Comparison of ENCODE assay signal across 8 mouse cellular contexts in the genomic region with DNA sequence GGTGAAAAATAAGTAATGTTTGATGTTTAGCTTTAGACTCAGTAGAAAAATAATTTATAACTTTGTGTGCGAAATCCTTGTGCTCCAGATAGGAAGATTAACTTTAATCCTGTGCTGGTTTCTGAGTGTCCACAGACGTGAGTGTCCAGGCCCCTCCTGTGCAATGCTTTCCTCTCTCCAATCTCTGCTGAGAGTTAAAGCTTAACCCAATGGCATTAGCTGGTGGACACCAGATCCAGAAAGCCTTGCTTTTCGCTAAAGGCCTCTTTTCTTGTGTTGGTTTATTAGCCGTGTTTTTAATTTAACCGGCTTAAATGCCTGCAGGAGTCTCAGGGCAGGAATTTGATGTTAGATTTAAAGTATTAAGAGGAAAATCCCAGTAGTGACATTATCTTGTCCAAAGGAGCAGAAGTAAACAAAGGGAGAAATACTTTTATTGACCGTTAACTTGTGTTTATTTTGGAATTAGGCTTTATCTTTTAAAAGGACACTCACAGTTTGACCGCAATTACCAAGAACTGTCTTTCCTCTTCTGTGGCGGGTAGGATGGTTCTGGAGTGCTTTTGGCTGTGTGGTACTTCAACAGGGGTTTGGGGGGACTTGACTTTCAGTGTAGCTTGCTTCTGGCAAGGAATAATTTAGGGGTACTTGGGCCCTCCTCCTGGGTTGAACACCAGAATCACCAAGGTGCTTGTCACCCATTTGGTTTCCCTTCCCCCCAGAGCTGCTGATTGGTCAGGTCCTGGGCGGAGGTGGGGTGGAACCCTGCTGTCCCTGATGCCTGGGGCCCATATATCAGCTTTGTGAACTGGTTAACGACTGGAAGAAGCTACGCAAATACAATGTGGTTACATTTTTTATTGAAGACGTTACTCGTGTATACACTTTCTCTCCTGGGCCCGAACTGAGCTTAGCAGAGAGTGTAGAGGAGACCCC.
DNase-seq lines count a peak whose midpoint lies in the region; ATAC-seq lines count a peak whose summit lies in the region.

No protein-coding gene starts in this region.

- no peak for DNase-seq in lung, adult 18-20 months
- no peak for DNase-seq in intestine, embryonic 14.5 days (ENCODE audit: low spot score)
- DNase-seq in midbrain, embryonic 14.5 days = no peak
- DNase-seq in right cerebral cortex, postnatal 14 days = no peak
- DNase-seq in right cerebral cortex, adult 18-20 months = no peak

- no peaks in the 10 kb centered on the region for H3K36me3 ChIP-seq in lung, embryonic 15.5 days
- H3K36me3 ChIP-seq in embryonic facial prominence, embryonic 15.5 days = no peaks in the 10 kb centered on the region
- no peaks in the 10 kb centered on the region for H3K36me3 ChIP-seq in intestine, embryonic 14.5 days (ENCODE audit: control insufficient read depth, insufficient read depth, low read length)
- H3K36me3 ChIP-seq in midbrain, embryonic 14.5 days (ENCODE audit: control insufficient read depth, insufficient read depth, low read length) = no peaks in the 10 kb centered on the region

- H3K4me3 ChIP-seq in lung, embryonic 15.5 days = peak overlapping the region; percentile 38
- H3K4me3 ChIP-seq in embryonic facial prominence, embryonic 15.5 days (replicated peaks) = peak overlapping the region; percentile 37
- H3K4me3 ChIP-seq in intestine, embryonic 14.5 days (ENCODE audit: low read depth, low read length) = peak overlapping the region; percentile 35
- peak overlapping the region; percentile 24; the same call in 1 of the 2 replicates for H3K4me3 ChIP-seq in midbrain, embryonic 14.5 days (replicated peaks; ENCODE audit: low read depth, low read length)

- H3K27me3 ChIP-seq in lung, embryonic 15.5 days = no peaks in the 10 kb centered on the region
- no peaks in the 10 kb centered on the region for H3K27me3 ChIP-seq in embryonic facial prominence, embryonic 15.5 days
- H3K27me3 ChIP-seq in intestine, embryonic 14.5 days (replicated peaks; ENCODE audit: control insufficient read depth, insufficient read depth, low read length) = no peaks in the 10 kb centered on the region
- H3K27me3 ChIP-seq in midbrain, embryonic 14.5 days (ENCODE audit: control insufficient read depth, insufficient read depth, low read length) = peaks cover 13% of the 10 kb centered on the region; the same call in 1 of the 2 replicates

- peak overlapping the region; percentile 81 for H3K27ac ChIP-seq in lung, embryonic 15.5 days
- H3K27ac ChIP-seq in embryonic facial prominence, embryonic 15.5 days (replicated peaks) = peak overlapping the region; percentile 65
- 0 out of 2 replicates have a peak overlapping the region, but pooled peaks have one; percentile 51 for H3K27ac ChIP-seq in intestine, embryonic 14.5 days (ENCODE audit: low read depth)
- no peak overlapping the region for H3K27ac ChIP-seq in midbrain, embryonic 14.5 days (replicated peaks; ENCODE audit: low read depth, low read length)

- no peaks in the 10 kb centered on the region for H3K9me3 ChIP-seq in lung, embryonic 15.5 days
- H3K9me3 ChIP-seq in embryonic facial prominence, embryonic 15.5 days (replicated peaks) = no peaks in the 10 kb centered on the region
- no peaks in the 10 kb centered on the region for H3K9me3 ChIP-seq in intestine, embryonic 14.5 days (ENCODE audit: control insufficient read depth, low read length)
- H3K9me3 ChIP-seq in midbrain, embryonic 14.5 days (ENCODE audit: control insufficient read depth, low read length) = no peaks in the 10 kb centered on the region

- WGBS in lung, embryonic 15.5 days = 46% methylated on average over 14 of the region's 14 CpGs
- 50% methylated on average over 14 of the region's 14 CpGs for WGBS in embryonic facial prominence, embryonic 15.5 days
- WGBS in intestine, embryonic 14.5 days = 41% methylated on average over 14 of the region's 14 CpGs
- 43% methylated on average over 14 of the region's 14 CpGs for WGBS in midbrain, embryonic 14.5 days

- H3K4me2 ChIP-seq in lung, embryonic 15.5 days = peak overlapping the region; percentile 78
- H3K4me2 ChIP-seq in embryonic facial prominence, embryonic 15.5 days (replicated peaks) = peak overlapping the region; percentile 68
- H3K4me2 ChIP-seq in intestine, embryonic 14.5 days (ENCODE audit: low read length) = peak overlapping the region; percentile 66
- peak overlapping the region; percentile 55 for H3K4me2 ChIP-seq in midbrain, embryonic 14.5 days (ENCODE audit: low read length)

- ATAC-seq in lung, embryonic 15.5 days (ENCODE audit: borderline replicate concordance, extremely low read depth, low FRiP score, low TSS enrichment) = peak; percentile 63; the same call in 1 of the 2 replicates
- 0 out of 2 replicates have a peak, but pooled peaks have one; percentile 19 for ATAC-seq in embryonic facial prominence, embryonic 15.5 days (ENCODE audit: insufficient number of reproducible peaks, low FRiP score, low TSS enrichment, low read depth)
- no peak; the same call in 1 of the 2 replicates for ATAC-seq in intestine, embryonic 14.5 days (replicated peaks; ENCODE audit: low FRiP score, low TSS enrichment, low read depth)
- ATAC-seq in midbrain, embryonic 14.5 days (ENCODE audit: low FRiP score, low TSS enrichment) = no peak
- ATAC-seq in monocyte, adult 5-6 weeks (replicated peaks; ENCODE audit: insufficient number of reproducible peaks, low FRiP score, low TSS enrichment, poor library complexity, severe bottlenecking) = no peak

- peaks cover 40% of the 10 kb centered on the region for H3K4me1 ChIP-seq in lung, embryonic 15.5 days
- H3K4me1 ChIP-seq in embryonic facial prominence, embryonic 15.5 days = peaks cover 19% of the 10 kb centered on the region
- H3K4me1 ChIP-seq in intestine, embryonic 14.5 days (replicated peaks; ENCODE audit: control insufficient read depth, insufficient read depth, low read length) = peaks cover 9% of the 10 kb centered on the region
- H3K4me1 ChIP-seq in midbrain, embryonic 14.5 days (ENCODE audit: control insufficient read depth, insufficient read depth, low read length) = peaks cover 10% of the 10 kb centered on the region

- H3K9ac ChIP-seq in lung, embryonic 15.5 days = peak overlapping the region; percentile 28
- 0 out of 2 replicates have a peak overlapping the region, but pooled peaks have one; percentile 10 for H3K9ac ChIP-seq in embryonic facial prominence, embryonic 15.5 days
- H3K9ac ChIP-seq in intestine, embryonic 14.5 days (ENCODE audit: low read length) = peak overlapping the region; percentile 44
- no peak overlapping the region for H3K9ac ChIP-seq in midbrain, embryonic 14.5 days (replicated peaks; ENCODE audit: low read length)

Comparison
In these comparisons a context has a peak if more than half of its experiments do, and no peak if none do; other contexts are left out.
1. ATAC-seq: peak in lung, embryonic 15.5 days (single experiment) and embryonic facial prominence, embryonic 15.5 days (single experiment); none in intestine, embryonic 14.5 days (single experiment), midbrain, embryonic 14.5 days (single experiment) and monocyte, adult 5-6 weeks (single experiment).
2. Peak in every context shown above with its lines, with median percentiles within 50 percentile points of each other: H3K4me2 ChIP-seq and H3K4me3 ChIP-seq.